Mouse (Mus musculus): ENCODE data around the gene Lrrc8b. TPM values are rescaled to one million over a fixed set of nuclear protein-coding genes. Genes with fewer than 3 reads are reported as not detected.
A peak's percentile ranks its signal among the peaks of the same experiment; 100 is the strongest.

Lrrc8b gene
- polyA plus RNA-seq, 1 experiment from 2014 or later: 22.9 TPM

DNA sequence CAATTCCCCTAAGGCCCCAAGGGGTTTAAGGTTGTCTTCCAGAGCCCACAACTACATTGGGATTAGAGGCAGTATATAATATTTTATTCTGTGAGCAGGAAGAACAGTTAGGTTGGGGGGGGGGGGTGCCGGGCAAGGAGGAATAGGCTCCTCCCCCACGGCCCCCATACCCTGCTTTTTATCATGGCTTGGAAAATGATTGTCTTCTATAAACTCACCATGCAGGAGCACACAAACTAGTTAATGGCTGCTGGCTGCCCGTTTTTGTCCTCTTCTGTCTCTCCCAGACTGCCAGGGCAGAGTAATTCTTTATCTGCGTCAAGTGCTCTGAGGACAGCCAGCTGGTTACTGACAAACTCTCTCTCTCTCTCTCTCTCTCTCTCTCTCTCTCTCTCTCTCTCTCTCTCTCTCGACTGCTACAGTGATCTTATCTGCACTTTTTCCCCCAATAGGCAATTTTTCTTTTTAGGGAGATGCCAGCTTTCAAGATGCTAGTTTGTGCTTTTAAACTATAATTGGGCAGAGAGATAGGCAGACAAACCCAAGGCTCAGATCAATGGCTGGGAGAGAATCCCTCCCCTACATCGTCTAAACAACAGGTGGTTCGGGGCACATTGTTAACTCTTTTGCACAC, 102.5 kb downstream of the Lrrc8b start:
- WGBS: 10% methylated on average over 7 of the region's 7 CpGs
- no peak for ATAC-seq (ENCODE audit: low read depth)
- Histone ChIP-seq H3K9me3 (ENCODE audit: control insufficient read depth, low read length) (no peaks in the 10 kb centered on the region), H3K4me1 (ENCODE audit: control insufficient read depth, insufficient read depth, low read length) (0 out of 2 replicates have a peak, but pooled peaks cover 6% of the 10 kb centered on the region), H3K27ac (ENCODE audit: low read depth, low read length) (no peak overlapping the region), H3K4me2 (ENCODE audit: low read depth, low read length) (peak overlapping the region; percentile 64), H3K4me3 (ENCODE audit: low read depth, low read length) (peak overlapping the region; percentile 77), H3K27me3 (ENCODE audit: control insufficient read depth, insufficient read depth, low read length) (no peaks in the 10 kb centered on the region), H3K36me3 (ENCODE audit: control insufficient read depth, insufficient read depth, low read length) (no peaks in the 10 kb centered on the region), H3K9ac (replicated peaks; ENCODE audit: low read depth, low read length) (no peak overlapping the region; the same call in 1 of the 2 replicates)

DNA sequence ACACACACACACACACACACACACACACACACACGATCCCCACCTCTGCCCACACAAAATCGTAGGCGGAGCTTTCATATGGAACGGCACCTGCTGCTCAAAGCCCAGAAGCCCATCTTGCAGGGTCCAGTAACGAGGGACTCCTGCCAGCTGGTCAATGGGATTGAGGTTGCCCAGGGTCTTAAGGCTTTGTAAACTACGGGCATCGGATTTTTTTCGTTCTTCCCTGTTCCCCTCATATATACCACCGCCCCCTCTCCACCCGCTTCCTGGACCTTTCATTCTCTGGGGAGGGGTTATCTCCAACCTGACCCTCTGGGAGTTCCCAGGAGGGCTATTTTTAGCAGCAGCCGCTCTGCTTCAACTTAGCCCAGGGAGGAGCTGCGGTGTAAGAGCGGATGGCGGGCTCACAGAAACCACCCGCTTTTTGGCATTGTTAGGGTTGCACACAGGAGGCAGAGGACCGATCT, 103.1 kb downstream of the Lrrc8b start:
- peak overlapping the region; percentile 64 for H3K4me2 ChIP-seq (ENCODE audit: low read depth, low read length)
- peak overlapping the region; percentile 76 for H3K27ac ChIP-seq (ENCODE audit: low read depth, low read length)
- H3K36me3 ChIP-seq (ENCODE audit: control insufficient read depth, insufficient read depth, low read length): no peaks in the 10 kb centered on the region
- peak overlapping the region; percentile 75 for H3K9ac ChIP-seq (replicated peaks; ENCODE audit: low read depth, low read length)
- no peaks in the 10 kb centered on the region for H3K27me3 ChIP-seq (ENCODE audit: control insufficient read depth, insufficient read depth, low read length)
- H3K4me3 ChIP-seq (ENCODE audit: low read depth, low read length): peak overlapping the region; percentile 77
- under 1% methylated on average over 16 of the region's 16 CpGs for WGBS
- ATAC-seq (ENCODE audit: low read depth): peak; percentile 23
- H3K4me1 ChIP-seq (ENCODE audit: control insufficient read depth, insufficient read depth, low read length): 0 out of 2 replicates have a peak, but pooled peaks cover 6% of the 10 kb centered on the region
- no peaks in the 10 kb centered on the region for H3K9me3 ChIP-seq (ENCODE audit: control insufficient read depth, low read length)

DNA sequence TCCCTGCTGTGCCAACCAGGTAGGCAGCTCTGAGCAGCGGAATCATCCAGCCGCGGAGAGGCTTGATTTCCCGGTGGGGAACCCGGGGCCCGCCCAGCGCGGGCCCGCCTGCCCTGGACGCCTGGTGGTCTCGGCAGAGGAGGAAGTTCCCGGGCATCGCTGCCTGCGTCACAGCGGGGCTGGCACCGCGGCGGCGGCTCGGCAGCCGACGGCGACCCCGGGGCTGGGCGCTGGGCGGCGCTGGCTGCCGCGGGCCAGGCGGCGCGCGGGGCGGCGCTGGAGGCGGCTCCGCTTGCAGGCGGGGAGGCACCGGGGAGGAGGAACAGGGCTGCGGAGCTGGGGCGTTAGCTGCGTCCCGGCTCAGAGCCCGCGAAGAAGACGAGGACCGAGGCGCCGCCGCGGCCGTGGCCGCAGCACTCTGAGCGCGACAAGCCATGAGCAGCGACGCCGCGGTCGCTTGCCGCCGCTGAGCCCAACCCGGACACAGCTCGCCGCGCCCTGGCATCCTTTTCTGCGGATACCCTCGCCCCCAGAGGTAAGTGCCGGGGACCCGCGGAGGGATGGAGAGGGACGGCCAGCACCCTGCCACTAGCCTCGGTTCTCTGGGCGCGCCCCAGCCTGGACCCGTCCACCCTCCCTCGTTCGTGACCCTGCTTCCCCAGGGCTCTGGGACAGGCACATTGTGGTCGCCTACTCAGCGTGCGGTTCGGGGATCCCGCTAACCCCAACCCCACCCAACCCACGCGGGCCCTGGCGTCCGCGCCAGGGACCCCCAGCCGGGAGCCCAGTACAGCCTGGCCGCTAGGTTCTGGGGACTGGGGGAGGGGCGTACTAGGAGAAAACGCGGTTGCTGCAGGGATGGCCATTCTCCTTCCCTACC, 103.8 kb downstream of the Lrrc8b start, which contains the start of gene Lrrc8c:
Gene Lrrc8c (plus strand): TSS at position 293 of the 880 bp plus-strand sequence.
- Histone ChIP-seq H3K4me3 (ENCODE audit: low read depth, low read length) (peak within 1 kb of the TSS; percentile 77), H3K9ac (replicated peaks; ENCODE audit: low read depth, low read length) (peak within 1 kb of the TSS; percentile 75), H3K27me3 (ENCODE audit: control insufficient read depth, insufficient read depth, low read length) (no peaks in the 10 kb centered on the region), H3K36me3 (ENCODE audit: control insufficient read depth, insufficient read depth, low read length) (no peaks in the 10 kb centered on the region), H3K27ac (ENCODE audit: low read depth, low read length) (peak within 1 kb of the TSS; percentile 76), H3K9me3 (ENCODE audit: control insufficient read depth, low read length) (no peaks in the 10 kb centered on the region), H3K4me2 (ENCODE audit: low read depth, low read length) (peak within 1 kb of the TSS; percentile 64), H3K4me1 (ENCODE audit: control insufficient read depth, insufficient read depth, low read length) (0 out of 2 replicates have a peak, but pooled peaks cover 6% of the 10 kb centered on the region)
- peak; percentile 96 for ATAC-seq (ENCODE audit: low read depth)
- 0% methylated on average over 75 of the region's 93 CpGs for WGBS

DNA sequence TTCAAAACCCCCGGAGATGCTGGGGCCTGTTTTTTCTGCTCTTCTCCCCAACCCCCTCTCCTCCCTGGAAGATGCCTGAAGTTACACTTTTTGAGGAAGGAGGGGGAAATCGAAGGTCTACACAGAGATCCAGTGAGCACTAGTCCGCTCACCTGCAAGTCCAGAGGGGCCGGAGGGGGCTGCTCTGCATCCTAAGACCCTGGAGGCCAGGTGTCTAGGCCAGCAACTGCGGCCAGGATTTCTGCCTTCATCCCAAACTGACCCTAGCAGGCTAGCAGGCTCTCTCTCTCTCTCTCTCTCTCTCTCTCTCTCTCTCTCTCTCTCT, 104.4 kb downstream of the Lrrc8b start:
- no peaks in the 10 kb centered on the region for H3K36me3 ChIP-seq (ENCODE audit: control insufficient read depth, insufficient read depth, low read length)
- H3K4me1 ChIP-seq (ENCODE audit: control insufficient read depth, insufficient read depth, low read length): 0 out of 2 replicates have a peak, but pooled peaks cover 6% of the 10 kb centered on the region
- no peaks in the 10 kb centered on the region for H3K27me3 ChIP-seq (ENCODE audit: control insufficient read depth, insufficient read depth, low read length)
- H3K4me2 ChIP-seq (ENCODE audit: low read depth, low read length): peak overlapping the region; percentile 64
- no peak overlapping the region for H3K27ac ChIP-seq (ENCODE audit: low read depth, low read length)
- 8% methylated on average over 5 of the region's 5 CpGs for WGBS
- H3K4me3 ChIP-seq (ENCODE audit: low read depth, low read length): peak overlapping the region; percentile 77
- H3K9ac ChIP-seq (replicated peaks; ENCODE audit: low read depth, low read length): peak overlapping the region; percentile 75
- no peaks in the 10 kb centered on the region for H3K9me3 ChIP-seq (ENCODE audit: control insufficient read depth, low read length)
- ATAC-seq (ENCODE audit: low read depth): peak; percentile 7; the same call in 1 of the 2 replicates

DNA sequence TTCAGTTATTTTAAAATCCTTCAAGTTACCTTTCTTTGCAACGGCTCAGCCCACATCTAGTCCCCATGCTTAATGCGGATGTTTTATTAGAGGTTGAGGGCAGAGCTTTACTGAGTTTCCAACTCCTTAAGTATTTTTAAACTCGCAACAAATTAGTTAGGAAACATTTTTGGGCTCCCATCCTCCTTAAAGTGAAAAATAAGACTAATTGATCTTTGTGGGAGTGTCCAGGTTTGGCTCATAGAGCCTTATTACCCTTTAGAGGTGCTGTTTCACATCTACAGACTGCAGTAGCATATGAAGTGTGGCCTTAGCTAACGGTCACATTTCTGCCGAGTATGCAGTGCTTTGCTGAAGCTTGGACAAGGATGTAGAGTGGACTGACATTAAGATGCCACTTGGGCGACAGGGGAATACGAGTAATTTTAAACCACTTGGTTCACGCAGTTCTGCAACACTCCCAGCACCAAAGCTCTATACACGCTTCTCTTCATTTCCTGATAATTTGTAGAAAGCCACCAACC, 104.9 kb downstream of the Lrrc8b start:
- Histone ChIP-seq H3K27ac (ENCODE audit: low read depth, low read length) (no peak overlapping the region), H3K4me2 (ENCODE audit: low read depth, low read length) (peak overlapping the region; percentile 64), H3K9ac (replicated peaks; ENCODE audit: low read depth, low read length) (peak overlapping the region; percentile 75; the same call in 1 of the 2 replicates), H3K4me3 (ENCODE audit: low read depth, low read length) (peak overlapping the region; percentile 77), H3K27me3 (ENCODE audit: control insufficient read depth, insufficient read depth, low read length) (no peaks in the 10 kb centered on the region), H3K4me1 (ENCODE audit: control insufficient read depth, insufficient read depth, low read length) (0 out of 2 replicates have a peak, but pooled peaks cover 6% of the 10 kb centered on the region), H3K9me3 (ENCODE audit: control insufficient read depth, low read length) (no peaks in the 10 kb centered on the region), H3K36me3 (ENCODE audit: control insufficient read depth, insufficient read depth, low read length) (no peaks in the 10 kb centered on the region)
- WGBS: 60% methylated on average over 9 of the region's 9 CpGs
- no peak for ATAC-seq (ENCODE audit: low read depth)

DNA sequence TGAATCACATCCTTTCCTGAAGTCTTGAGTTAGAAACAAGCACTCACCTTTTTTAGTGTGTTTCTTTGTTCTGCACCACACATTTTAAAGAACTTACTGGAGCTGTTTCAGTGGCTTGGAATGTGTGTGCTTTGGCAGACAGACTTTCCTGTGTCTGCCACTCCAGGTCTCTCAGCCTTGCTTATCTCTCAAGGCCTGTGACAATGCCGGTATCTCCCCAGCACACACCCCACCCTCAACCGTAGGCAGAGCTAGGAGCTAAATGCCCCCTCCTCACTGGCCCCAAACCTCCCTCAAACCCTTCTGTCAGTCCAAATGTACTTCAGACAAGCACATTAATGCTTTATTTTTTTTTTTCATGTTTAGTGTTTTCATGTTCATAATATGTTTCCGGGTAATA, 107.9 kb downstream of the Lrrc8b start:
- H3K27me3 ChIP-seq (ENCODE audit: control insufficient read depth, insufficient read depth, low read length): no peaks in the 10 kb centered on the region
- H3K27ac ChIP-seq (ENCODE audit: low read depth, low read length): no peak overlapping the region
- H3K4me2 ChIP-seq (ENCODE audit: low read depth, low read length): no peak overlapping the region
- H3K9ac ChIP-seq (replicated peaks; ENCODE audit: low read depth, low read length): no peak overlapping the region
- H3K4me3 ChIP-seq (ENCODE audit: low read depth, low read length): no peak overlapping the region
- no peaks in the 10 kb centered on the region for H3K9me3 ChIP-seq (ENCODE audit: control insufficient read depth, low read length)
- whole genome bisulfite sequencing: 88% methylated on average over 3 of the region's 3 CpGs
- ATAC-seq (ENCODE audit: low read depth): no peak
- 0 out of 2 replicates have a peak, but pooled peaks cover 6% of the 10 kb centered on the region for H3K4me1 ChIP-seq (ENCODE audit: control insufficient read depth, insufficient read depth, low read length)
- no peaks in the 10 kb centered on the region for H3K36me3 ChIP-seq (ENCODE audit: control insufficient read depth, insufficient read depth, low read length)

DNA sequence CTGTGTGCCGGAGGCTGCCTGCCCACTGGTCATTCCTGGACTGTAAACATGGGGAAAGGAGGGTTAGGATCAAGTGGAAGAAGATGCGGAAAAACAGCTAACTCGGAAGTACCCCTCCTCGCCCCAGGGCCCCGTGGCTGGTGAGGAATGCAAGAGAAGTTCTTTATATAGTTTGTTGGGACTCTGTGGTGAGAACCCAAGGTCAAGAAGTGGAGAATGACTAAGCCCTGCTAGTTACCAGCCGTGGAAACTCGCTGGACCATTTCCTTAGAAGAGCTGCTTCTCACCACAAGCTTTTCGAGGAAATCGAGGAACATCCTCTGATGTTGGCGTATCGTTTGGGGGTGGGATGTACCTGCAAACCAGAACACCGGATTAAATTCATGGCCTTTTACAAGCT, 109.4 kb downstream of the Lrrc8b start:
- Histone ChIP-seq H3K27me3 (ENCODE audit: control insufficient read depth, insufficient read depth, low read length) (no peaks in the 10 kb centered on the region), H3K27ac (ENCODE audit: low read depth, low read length) (no peak overlapping the region), H3K4me1 (ENCODE audit: control insufficient read depth, insufficient read depth, low read length) (0 out of 2 replicates have a peak, but pooled peaks cover 5% of the 10 kb centered on the region), H3K4me2 (ENCODE audit: low read depth, low read length) (no peak overlapping the region), H3K9me3 (ENCODE audit: control insufficient read depth, low read length) (no peaks in the 10 kb centered on the region), H3K4me3 (ENCODE audit: low read depth, low read length) (no peak overlapping the region), H3K9ac (replicated peaks; ENCODE audit: low read depth, low read length) (no peak overlapping the region), H3K36me3 (ENCODE audit: control insufficient read depth, insufficient read depth, low read length) (no peaks in the 10 kb centered on the region)
- no peak for ATAC-seq (ENCODE audit: low read depth)
- 93% methylated on average over 12 of the region's 12 CpGs for WGBS

DNA sequence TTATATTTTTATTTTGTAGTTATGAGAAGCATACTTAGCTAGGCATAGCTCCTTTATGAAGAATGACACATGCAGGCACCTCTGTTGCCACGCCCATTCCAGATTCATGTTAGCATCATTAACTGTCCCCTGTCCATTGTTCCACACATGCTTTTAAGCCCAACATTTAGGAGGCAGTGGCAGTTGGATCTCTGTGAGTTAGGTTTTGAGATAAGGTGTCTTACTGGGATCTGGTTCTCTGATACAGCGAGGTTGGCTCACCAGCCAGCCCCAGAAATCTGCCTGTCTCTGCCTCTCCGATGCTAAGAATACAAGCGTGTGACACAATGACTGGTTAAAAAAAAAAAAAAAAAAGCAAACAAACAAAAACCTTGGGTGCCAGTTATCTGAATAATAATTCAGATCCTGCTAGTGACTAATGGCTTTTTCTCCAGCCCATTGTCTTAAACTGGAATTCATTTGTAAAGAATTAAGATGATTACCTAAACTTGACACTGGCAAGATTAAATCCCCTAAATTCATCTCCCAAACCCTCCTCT, 110.6 kb downstream of the Lrrc8b start:
- no peak for ATAC-seq (ENCODE audit: low read depth)
- WGBS: 92% methylated on average over 4 of the region's 4 CpGs
- no peaks in the 10 kb centered on the region for H3K36me3 ChIP-seq (ENCODE audit: control insufficient read depth, insufficient read depth, low read length)
- no peaks in the 10 kb centered on the region for H3K27me3 ChIP-seq (ENCODE audit: control insufficient read depth, insufficient read depth, low read length)
- H3K4me2 ChIP-seq (ENCODE audit: low read depth, low read length): no peak overlapping the region
- no peak overlapping the region for H3K27ac ChIP-seq (ENCODE audit: low read depth, low read length)
- H3K9me3 ChIP-seq (ENCODE audit: control insufficient read depth, low read length): no peaks in the 10 kb centered on the region
- H3K4me1 ChIP-seq (ENCODE audit: control insufficient read depth, insufficient read depth, low read length): no peaks in the 10 kb centered on the region
- no peak overlapping the region for H3K9ac ChIP-seq (replicated peaks; ENCODE audit: low read depth, low read length)
- no peak overlapping the region for H3K4me3 ChIP-seq (ENCODE audit: low read depth, low read length)

All from neural tube, embryonic 14.5 days (tissue).